Mouse (Mus musculus) limb, embryonic 15.5 days (tissue): ENCODE data around the gene Gm11084. TPM values are rescaled to one million over a fixed set of nuclear protein-coding genes. Genes with fewer than 3 reads are reported as not detected.
"Not testable (repeated sequence)": the region's sequence is repeated elsewhere in the genome, so short reads cannot be mapped to it uniquely, and the experiment has no call there.

ENCODE experiments used
- ATAC-seq: fragments of 200-750 bp; cut with Nextera tagmentation; 2 replicates; pipeline ENCODE4 v1.8.0; 2017; ENCODE audit warnings: low read depth, moderate TSS enrichment; ENCODE audit not compliant: insufficient number of reproducible peaks, low FRiP score, low TSS enrichment
- H3K27ac ChIP-seq: fragments of 300-500 bp; sonication (generic); 2 replicates; pipeline ENCODE4 v1.5.1; 2015; ENCODE audit warnings: moderate library complexity, mild to moderate bottlenecking, inconsistent platforms
- H3K27me3 ChIP-seq: fragments of 300-500 bp; sonication (generic); 2 replicates; pipeline ENCODE4 v1.6.1; 2015; ENCODE audit warnings: inconsistent platforms
- H3K36me3 ChIP-seq: fragments of 300-500 bp; sonication (generic); 2 replicates; pipeline ENCODE4 v1.6.1; 2015; ENCODE audit warnings: inconsistent platforms
- H3K4me1 ChIP-seq: fragments of 300-500 bp; sonication (generic); 2 replicates; pipeline ENCODE4 v1.6.1; 2015; ENCODE audit warnings: inconsistent platforms
- H3K4me2 ChIP-seq: fragments of 300-500 bp; sonication (generic); 2 replicates; pipeline ENCODE4 v1.6.1; 2015; ENCODE audit warnings: mild to moderate bottlenecking, inconsistent platforms
- H3K4me3 ChIP-seq: fragments of 300-500 bp; sonication (generic); 2 replicates; pipeline ENCODE4 v1.5.1; 2015; ENCODE audit warnings: mild to moderate bottlenecking, inconsistent platforms
- H3K9ac ChIP-seq: fragments of 300-500 bp; sonication (generic); 2 replicates; pipeline ENCODE4 v1.6.1; 2015; ENCODE audit warnings: inconsistent platforms
- H3K9me3 ChIP-seq: fragments of 300-500 bp; sonication (generic); 2 replicates; pipeline ENCODE4 v1.6.1; 2016; ENCODE audit warnings: inconsistent platforms
- WGBS: fragments of 180-500 bp; shearing (Covaris S2); methylation state at CpG from one replicate; pipeline ENCODE4 v1.1.7; 2015; 5-methylcytosine and 5-hydroxymethylcytosine counted together
- polyA plus RNA-seq: library from polyadenylated mRNA; unstranded; fragments of >200 nt; fragmentation: Nextera tagmentation; extraction: Ambion mirVana; gene quantifications from 2 replicates; pipeline ENCODE4 v1.2.1, GENCODE M21; 2015

Gm11084 gene
- polyA plus RNA-seq, result not detected in 2 replicates

DNA sequence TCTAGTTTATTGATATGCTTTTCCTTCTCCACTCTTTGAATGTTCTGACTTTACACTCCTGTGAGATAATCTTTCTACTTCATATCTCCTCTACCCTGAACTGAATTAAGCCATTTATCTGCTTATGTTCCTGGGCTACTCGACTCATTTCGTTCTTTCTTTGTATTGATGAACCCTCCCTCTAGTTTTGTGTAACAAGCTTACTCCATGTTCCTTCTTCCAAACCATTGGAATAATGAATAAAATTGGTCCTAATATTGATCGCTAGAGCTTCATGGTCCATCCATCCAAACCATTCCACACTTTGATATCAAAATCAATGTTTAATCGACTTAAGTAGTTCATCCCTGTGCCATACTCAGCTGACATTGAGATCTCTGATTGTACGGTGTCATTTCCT, at the start of gene Gm11084:
Gm11084 (minus strand) TSS at position 101 of the 400 bp plus-strand sequence.
- 92% methylated on average over 5 of the region's 5 CpGs for WGBS
- Histone ChIP-seq H3K27ac (no peak within 1 kb of the TSS), H3K4me2 (no peak within 1 kb of the TSS), H3K36me3 (no peaks in the 10 kb centered on the region), H3K9me3 (no peaks in the 10 kb centered on the region), H3K9ac (no peak within 1 kb of the TSS), H3K4me1 (peaks cover 9% of the 10 kb centered on the region; the same call in 1 of the 2 replicates), H3K4me3 (no peak within 1 kb of the TSS), H3K27me3 (no peaks in the 10 kb centered on the region)
- no peak for ATAC-seq

DNA sequence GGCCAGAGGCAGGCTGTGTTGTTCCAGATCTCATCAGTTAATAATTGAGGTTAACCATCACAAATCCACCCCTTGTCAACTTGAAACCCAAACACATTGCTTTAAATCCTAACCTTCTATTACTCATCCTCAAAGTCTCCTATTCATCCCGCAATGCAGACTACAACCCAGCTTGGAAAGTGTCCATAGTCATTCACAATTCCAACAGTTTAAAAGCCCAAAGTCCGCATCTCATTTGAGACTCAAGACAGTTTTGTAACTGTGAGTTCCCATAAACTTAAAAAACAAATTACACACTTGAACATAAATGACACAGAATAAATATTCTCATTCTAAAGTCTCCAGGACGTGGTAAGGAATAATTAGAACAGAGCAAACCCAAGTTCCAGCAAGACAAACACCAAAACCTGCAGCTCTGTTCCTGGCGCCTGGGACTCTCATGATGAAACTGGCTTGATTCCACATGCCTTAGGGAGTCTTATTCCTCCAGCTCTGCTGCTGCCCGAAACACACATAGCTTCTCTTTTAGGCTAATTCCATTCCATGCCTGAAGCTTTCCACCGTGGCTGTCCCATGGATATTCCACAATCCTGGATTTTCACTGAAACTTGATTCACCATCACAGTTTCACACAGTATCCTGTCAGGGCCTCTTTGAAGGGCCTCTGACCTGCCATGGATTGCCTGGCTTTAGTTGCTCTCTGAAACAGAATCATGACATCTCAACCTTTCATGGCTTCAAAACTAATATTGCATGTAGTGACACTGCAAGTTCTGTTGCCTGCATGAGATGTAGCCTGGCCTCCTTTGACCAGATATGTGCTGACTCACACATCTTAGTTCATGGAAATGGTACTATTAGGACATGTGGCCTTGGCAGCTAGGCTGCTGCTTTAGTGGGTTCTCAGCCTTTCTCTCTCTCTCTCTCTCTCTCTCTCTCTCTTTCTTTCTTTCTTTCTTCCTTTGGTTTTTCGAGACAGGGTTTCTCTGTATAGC, 44.8 kb upstream of the Gm11084 start:
- H3K4me2 ChIP-seq, result no peak overlapping the region
- H3K9ac ChIP-seq, result no peak overlapping the region
- ATAC-seq, result no peak
- H3K36me3 ChIP-seq, result no peaks in the 10 kb centered on the region
- H3K4me3 ChIP-seq, result no peak overlapping the region
- 53% methylated on average over 7 of the region's 7 CpGs for WGBS
- H3K9me3 ChIP-seq, result no peaks in the 10 kb centered on the region
- H3K4me1 ChIP-seq, result peaks cover 5% of the 10 kb centered on the region
- peak overlapping the region; percentile 50; the same call in 1 of the 2 replicates for H3K27ac ChIP-seq
- H3K27me3 ChIP-seq, result no peaks in the 10 kb centered on the region

DNA sequence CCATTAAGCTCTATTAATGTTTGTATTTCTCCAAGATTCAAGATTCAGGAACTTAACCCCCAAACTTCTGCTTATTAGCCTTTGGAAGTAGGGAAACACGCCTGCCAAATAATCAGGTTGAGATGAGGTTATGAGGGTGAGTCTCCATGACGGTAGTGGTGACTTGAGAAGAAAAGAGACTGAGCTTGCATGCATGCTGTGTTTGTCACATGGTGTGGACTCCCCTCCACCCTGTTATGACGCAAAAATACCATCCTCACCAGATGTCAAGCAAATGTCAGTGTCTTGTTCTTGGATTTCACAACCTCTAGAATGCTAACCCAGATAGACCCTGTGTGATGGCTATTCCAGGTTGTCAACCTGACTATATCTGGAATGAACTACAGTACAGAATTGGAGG, 43.3 kb upstream of the Gm11084 start:
- Histone ChIP-seq H3K27ac (no peak overlapping the region), H3K4me2 (no peak overlapping the region), H3K36me3 (no peaks in the 10 kb centered on the region), H3K9ac (no peak overlapping the region), H3K4me3 (no peak overlapping the region), H3K27me3 (no peaks in the 10 kb centered on the region), H3K9me3 (no peaks in the 10 kb centered on the region), H3K4me1 (peaks cover 5% of the 10 kb centered on the region)
- no peak for ATAC-seq
- WGBS, result 87% methylated on average over 3 of the region's 3 CpGs

DNA sequence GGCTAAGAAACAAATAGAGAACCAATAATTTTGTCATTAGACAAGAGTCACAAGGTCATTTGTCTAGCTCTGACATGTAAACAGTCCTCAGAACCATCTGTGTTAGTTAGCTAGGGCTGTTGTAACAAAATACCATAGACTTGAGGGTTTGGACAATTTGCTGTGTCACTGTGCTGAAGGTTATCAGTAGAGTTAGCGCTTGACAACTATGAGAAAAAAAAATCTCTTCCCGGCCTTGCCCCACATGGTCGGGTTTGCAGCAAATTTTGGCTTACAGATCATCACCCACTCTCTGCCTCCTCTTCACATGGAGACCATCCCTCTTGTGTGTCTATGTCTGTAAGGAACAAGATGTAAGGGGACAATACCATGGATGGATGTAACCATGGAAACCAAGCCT, 41.5 kb upstream of the Gm11084 start:
- Histone ChIP-seq H3K4me1 (no peaks in the 10 kb centered on the region), H3K9ac (no peak overlapping the region), H3K9me3 (no peaks in the 10 kb centered on the region), H3K27me3 (no peaks in the 10 kb centered on the region), H3K4me2 (no peak overlapping the region), H3K36me3 (no peaks in the 10 kb centered on the region), H3K4me3 (no peak overlapping the region), H3K27ac (no peak overlapping the region)
- 76% methylated on average over 3 of the region's 3 CpGs for WGBS
- no peak for ATAC-seq

DNA sequence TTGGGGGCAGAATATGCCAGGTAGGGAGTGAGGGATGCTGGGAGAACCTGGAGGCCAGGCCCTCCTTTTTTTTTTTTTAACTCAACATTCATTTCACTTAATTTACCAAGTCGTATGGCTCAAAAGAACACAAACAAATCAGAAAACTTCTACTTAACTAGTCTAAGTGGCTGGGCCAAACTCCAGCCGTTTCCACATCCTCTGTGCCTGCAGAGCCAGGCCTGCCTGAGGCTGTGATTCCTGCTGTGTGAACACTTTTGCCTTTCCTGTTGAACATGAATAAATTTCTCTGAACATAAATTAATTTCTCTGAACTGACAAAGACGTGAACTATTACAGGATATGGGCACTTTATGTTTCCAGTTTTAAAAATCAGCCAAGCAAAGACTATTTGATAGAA, 40.6 kb upstream of the Gm11084 start:
- Histone ChIP-seq H3K27ac (no peak overlapping the region), H3K27me3 (no peaks in the 10 kb centered on the region), H3K9ac (no peak overlapping the region), H3K9me3 (no peaks in the 10 kb centered on the region), H3K4me3 (no peak overlapping the region), H3K4me1 (no peaks in the 10 kb centered on the region), H3K36me3 (no peaks in the 10 kb centered on the region), H3K4me2 (no peak overlapping the region)
- ATAC-seq, result no peak
- WGBS, result 11% methylated on average over 3 of the region's 3 CpGs

DNA sequence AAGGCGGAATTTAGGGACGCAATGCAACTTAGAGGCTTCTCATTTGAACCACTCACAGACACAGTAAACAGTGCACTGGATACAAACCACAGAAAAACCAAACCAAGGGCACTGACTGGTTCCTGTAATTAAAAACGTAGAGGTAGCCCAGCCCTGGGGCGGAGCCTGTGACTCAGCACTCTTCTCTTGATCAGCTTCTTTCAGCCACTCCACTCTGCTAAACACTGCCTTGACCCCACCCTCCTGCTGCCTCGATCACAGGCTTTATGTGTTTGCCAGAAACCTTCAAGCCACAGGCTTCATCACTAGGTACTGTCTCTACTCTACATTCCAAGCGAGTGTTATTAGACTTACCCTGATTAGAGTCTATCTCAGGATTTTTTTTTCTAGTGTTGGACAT, 37.3 kb upstream of the Gm11084 start:
- no peak overlapping the region for H3K4me3 ChIP-seq
- H3K9ac ChIP-seq, result no peak overlapping the region
- no peaks in the 10 kb centered on the region for H3K27me3 ChIP-seq
- ATAC-seq, result no peak
- H3K27ac ChIP-seq, result no peak overlapping the region
- H3K36me3 ChIP-seq, result no peaks in the 10 kb centered on the region
- H3K4me2 ChIP-seq, result no peak overlapping the region
- peaks cover 4% of the 10 kb centered on the region; the same call in 1 of the 2 replicates for H3K4me1 ChIP-seq
- WGBS, result 38% methylated on average over 6 of the region's 6 CpGs
- H3K9me3 ChIP-seq, result no peaks in the 10 kb centered on the region

DNA sequence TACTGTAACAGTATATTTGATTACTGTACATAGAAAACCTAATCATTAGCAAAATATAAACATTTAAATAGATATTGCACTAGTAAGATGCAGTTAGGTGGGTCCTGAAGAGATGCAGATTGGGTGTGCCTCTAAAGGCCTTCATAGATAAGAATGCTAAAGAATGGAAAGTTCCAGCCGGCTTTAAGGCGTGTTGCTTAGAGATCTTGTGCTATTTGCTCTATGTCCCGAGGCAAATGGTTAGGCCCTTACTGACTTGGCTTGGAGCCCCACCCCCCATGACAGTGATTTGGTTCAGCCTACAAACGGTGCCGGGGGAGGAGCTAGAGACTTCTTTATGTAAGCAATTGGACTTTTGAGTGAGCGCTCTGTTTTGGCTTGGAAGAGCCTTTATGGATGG, 34.5 kb upstream of the Gm11084 start:
- Histone ChIP-seq H3K27me3 (no peaks in the 10 kb centered on the region), H3K9me3 (no peaks in the 10 kb centered on the region), H3K9ac (no peak overlapping the region), H3K36me3 (no peaks in the 10 kb centered on the region), H3K4me3 (no peak overlapping the region), H3K27ac (no peak overlapping the region), H3K4me1 (peaks cover 4% of the 10 kb centered on the region; the same call in 1 of the 2 replicates), H3K4me2 (no peak overlapping the region)
- WGBS, result 70% methylated on average over 6 of the region's 6 CpGs
- ATAC-seq, result no peak

DNA sequence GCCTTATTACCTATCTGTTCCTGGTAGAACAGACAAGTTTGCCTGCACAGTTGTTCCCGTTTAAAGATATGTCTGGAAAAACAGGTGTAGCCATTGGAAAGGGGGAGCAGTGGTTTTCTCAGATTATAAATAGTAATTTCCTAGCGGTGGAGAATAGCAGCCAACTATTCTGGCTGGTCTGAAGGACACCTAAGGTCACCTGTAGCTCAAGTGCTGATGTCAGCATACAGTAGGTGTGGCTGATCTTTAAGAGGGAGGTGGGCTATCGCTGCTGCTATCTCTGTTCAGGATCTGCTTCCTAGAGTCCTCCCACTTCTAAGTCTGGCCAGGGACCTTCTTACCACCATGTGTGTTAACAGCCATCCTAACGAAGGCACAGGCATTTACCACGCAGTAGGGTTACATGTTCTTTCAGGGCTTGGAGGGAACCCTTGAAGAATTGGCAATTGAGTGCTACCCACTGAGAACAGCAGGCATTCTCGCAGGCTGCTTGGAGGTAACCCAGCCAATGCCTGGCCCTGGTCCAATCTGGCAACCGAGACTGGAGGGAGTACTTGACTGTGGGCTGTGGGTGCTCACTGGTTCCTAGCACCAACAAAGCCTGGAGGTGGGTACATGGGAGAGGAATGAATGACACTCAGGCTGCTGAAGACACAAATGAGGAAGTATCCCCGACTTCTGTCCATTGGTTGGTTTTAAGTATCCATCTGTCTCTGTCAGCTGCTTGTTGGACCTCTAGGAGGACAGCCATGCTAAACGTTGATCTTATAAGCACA, 33.0 kb upstream of the Gm11084 start:
- WGBS, result 54% methylated on average over 9 of the region's 9 CpGs
- Histone ChIP-seq H3K4me1 (peaks cover 4% of the 10 kb centered on the region; the same call in 1 of the 2 replicates), H3K9ac (no peak overlapping the region), H3K4me2 (no peak overlapping the region), H3K36me3 (no peaks in the 10 kb centered on the region), H3K9me3 (no peaks in the 10 kb centered on the region), H3K27ac (no peak overlapping the region), H3K27me3 (no peaks in the 10 kb centered on the region), H3K4me3 (no peak overlapping the region)
- ATAC-seq, result no peak

DNA sequence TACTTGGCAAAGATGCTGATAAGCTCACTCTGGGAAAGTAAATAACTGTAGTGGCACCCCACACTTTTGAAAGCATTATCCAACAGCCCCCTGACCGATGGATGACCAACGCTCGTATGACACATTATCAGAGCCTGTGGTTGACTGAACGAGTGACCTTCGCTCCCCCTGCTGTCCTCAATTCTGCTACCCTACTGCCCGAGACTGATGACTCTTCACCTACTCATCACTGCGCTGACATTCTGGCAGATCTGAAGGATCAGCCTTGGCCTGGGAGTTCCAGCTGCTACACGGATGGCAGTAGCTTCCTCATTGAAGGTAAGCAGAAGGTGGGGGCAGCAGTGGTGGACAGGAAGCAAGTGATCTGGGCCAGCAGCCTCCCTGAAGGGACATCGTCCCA, 27.5 kb upstream of the Gm11084 start:
- H3K36me3 ChIP-seq, ATAC-seq, H3K9ac ChIP-seq, H3K27me3 ChIP-seq, H3K27ac ChIP-seq, H3K4me3 ChIP-seq, H3K4me2 ChIP-seq, H3K4me1 ChIP-seq, H3K9me3 ChIP-seq: not testable (repeated sequence)
- WGBS, result 81% methylated on average over 9 of the region's 9 CpGs

DNA sequence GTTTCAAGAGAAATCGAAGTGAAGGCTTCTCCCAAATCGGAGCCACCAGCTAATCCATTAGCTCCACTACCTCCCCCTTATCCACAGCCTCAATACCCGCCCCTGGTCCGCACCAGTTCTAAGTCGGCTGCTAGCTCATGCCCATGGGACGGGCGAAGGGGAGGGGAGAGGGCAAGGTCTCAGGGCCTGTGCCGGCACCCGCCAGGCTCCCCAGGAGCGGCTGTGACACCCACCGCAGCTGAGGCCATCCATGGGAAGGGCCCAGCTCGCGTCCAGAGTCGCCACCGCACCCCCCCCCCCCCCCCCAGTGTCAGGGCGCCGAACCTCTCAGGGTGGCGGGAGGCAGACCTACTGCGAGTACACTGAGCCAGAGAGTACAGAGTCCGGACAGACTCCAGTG, 26.1 kb upstream of the Gm11084 start:
- Histone ChIP-seq H3K9me3 (0 out of 2 replicates have a peak, but pooled peaks cover 5% of the 10 kb centered on the region), H3K36me3 (no peaks in the 10 kb centered on the region), H3K4me3 (no peak overlapping the region), H3K27me3 (no peaks in the 10 kb centered on the region), H3K4me1 (no peaks in the 10 kb centered on the region), H3K27ac (no peak overlapping the region), H3K4me2 (no peak overlapping the region), H3K9ac (no peak overlapping the region)
- 76% methylated on average over 20 of the region's 20 CpGs for WGBS
- no peak for ATAC-seq

DNA sequence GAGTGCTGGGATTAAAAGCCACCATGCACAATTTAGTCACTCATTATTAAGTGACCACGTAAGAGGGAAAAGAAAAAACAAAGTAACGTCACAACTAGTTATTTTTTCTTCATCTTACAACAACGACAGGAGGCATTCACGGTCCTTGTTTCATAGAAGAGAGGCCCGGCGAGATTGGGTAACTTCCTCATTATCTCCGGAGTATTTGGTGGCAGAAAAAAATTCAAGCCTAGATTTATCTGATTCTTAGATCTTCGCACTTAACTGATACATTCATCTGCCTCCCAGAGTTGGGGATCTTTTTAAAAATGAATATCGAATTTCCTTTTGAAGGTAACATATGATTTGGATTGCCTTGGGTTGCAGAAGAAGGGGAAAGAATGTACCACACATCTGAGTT, 21.0 kb upstream of the Gm11084 start:
- no peak overlapping the region for H3K27ac ChIP-seq
- 90% methylated on average over 9 of the region's 9 CpGs for WGBS
- H3K4me2 ChIP-seq, result no peak overlapping the region
- 0 out of 2 replicates have a peak, but pooled peaks cover 5% of the 10 kb centered on the region for H3K9me3 ChIP-seq
- H3K4me1 ChIP-seq, result peaks cover 29% of the 10 kb centered on the region
- no peak for ATAC-seq
- no peaks in the 10 kb centered on the region for H3K36me3 ChIP-seq
- no peak overlapping the region for H3K9ac ChIP-seq
- H3K4me3 ChIP-seq, result no peak overlapping the region
- H3K27me3 ChIP-seq, result no peaks in the 10 kb centered on the region
